Mouse (Mus musculus) hindbrain, postnatal 0 days (tissue): Measurements from ENCODE around the gene Syt5. TPM values are rescaled to one million over a fixed set of nuclear protein-coding genes. Genes with fewer than 3 reads are reported as not detected.

Source experiments
- ATAC-seq: fragments of 200-750 bp; cut with Nextera tagmentation; 2 replicates; pipeline ENCODE4 v1.8.0; 2017; ENCODE audit warnings: mild to moderate bottlenecking, moderate TSS enrichment, moderate library complexity
- DNase-seq: peaks from one replicate; pipeline ENCODE4 v3.0.0-alpha.2; 2015; ENCODE audit warnings: low spot score
- H3K27ac ChIP-seq: fragments of 300-500 bp; sonication (generic); 2 replicates; pipeline ENCODE4 v1.5.1; 2014; ENCODE audit warnings: mild to moderate bottlenecking
- H3K27me3 ChIP-seq: fragments of 300-500 bp; sonication (generic); 2 replicates; pipeline ENCODE4 v1.6.1; 2014; ENCODE audit warnings: low read length, mixed read lengths; ENCODE audit not compliant: insufficient read depth
- H3K36me3 ChIP-seq: fragments of 300-500 bp; sonication (generic); 2 replicates; pipeline ENCODE4 v1.6.1; 2014; ENCODE audit warnings: low read length, mixed read lengths; ENCODE audit not compliant: insufficient read depth
- H3K4me1 ChIP-seq: fragments of 300-500 bp; sonication (generic); 2 replicates; pipeline ENCODE4 v1.6.1; 2014; ENCODE audit warnings: antibody characterized with exemption, low read length, mixed read lengths; ENCODE audit not compliant: insufficient read depth
- H3K4me2 ChIP-seq: fragments of 300-500 bp; sonication (generic); 2 replicates; pipeline ENCODE4 v1.6.1; 2014; ENCODE audit warnings: low read depth, mild to moderate bottlenecking, low read length, moderate library complexity, mixed read lengths
- H3K4me3 ChIP-seq: fragments of 300-500 bp; sonication (generic); 2 replicates; pipeline ENCODE4 v1.5.1; 2014; ENCODE audit warnings: low read length
- H3K9ac ChIP-seq: fragments of 300-500 bp; sonication (generic); replicated peaks from 2 replicates; pipeline ENCODE4 v1.6.1; 2014; ENCODE audit warnings: mild to moderate bottlenecking, low read length, moderate library complexity, mixed read lengths
- H3K9me3 ChIP-seq: fragments of 300-500 bp; sonication (generic); 2 replicates; pipeline ENCODE4 v1.6.1; 2016; ENCODE audit warnings: low read length, mixed read lengths
- CTCF ChIP-seq: IDR thresholded peaks from 2 replicates; pipeline ENCODE4 v1.5.1; 2016; ENCODE audit warnings: antibody characterized with exemption, control low read depth, low read depth
- WGBS: fragments of 180-500 bp; shearing (Covaris S2); extraction: QIAGEN DNeasy Blood & Tissue Kit; methylation state at CpG from one replicate; pipeline ENCODE4 v1.1.7; 2014; 5-methylcytosine and 5-hydroxymethylcytosine counted together
- polyA plus RNA-seq: library from polyadenylated mRNA; unstranded; fragments of >200 nt; fragmentation: Nextera tagmentation; extraction: Ambion mirVana; gene quantifications from 2 replicates; pipeline ENCODE4 v1.2.1, GENCODE M21; 2015
- total RNA-seq: library from RNA; depleted of rRNA; stranded (reverse); fragments of >200 nt; gene quantifications from 2 replicates; pipeline ENCODE4 v1.2.3, GENCODE M21; 2014

Gene Syt5
- total and polyA plus RNA-seq, 2 experiments from 2014 or later = 83.7 to 103 TPM

DNA sequence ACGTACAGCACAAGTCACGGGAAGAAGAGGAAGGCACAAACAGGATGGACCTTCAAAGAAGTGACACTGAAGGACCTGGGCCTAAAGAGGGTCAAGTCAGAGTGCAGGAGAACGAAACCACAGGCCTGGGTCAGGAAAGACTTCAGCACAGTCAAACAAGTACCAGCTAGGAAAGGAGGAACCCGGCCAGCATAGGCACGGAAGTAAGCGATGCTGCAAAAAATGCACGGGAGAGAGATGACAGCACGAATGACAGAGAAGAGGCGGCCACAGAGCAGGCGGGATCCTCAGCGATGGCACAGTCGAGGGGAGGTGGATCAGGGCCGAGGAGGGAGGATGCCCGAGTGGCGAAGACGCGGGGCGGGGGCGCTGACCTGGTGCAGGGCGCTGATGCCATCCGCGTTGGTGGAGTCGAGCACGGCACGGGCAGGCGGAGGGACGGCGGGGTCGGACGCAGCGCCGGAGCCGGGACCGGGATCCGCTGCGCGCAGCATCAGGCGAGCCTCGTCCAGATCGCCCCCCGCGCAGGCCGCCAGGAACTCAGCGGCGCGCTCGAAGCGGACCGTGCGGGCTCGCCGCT, 46.4 kb downstream of the Syt5 start:
- peaks cover 30% of the 10 kb centered on the region for H3K4me1 ChIP-seq
- WGBS = under 1% methylated on average over 37 of the region's 52 CpGs
- H3K4me3 ChIP-seq = peak overlapping the region; percentile 92
- no peak for TF ChIP-seq CTCF
- ATAC-seq (peak; percentile 61), DNase-seq (peak; percentile 47)
- peak overlapping the region; percentile 92 for H3K27ac ChIP-seq
- no peaks in the 10 kb centered on the region; the same call in 1 of the 2 replicates for H3K36me3 ChIP-seq
- peak overlapping the region; percentile 96 for H3K9ac ChIP-seq
- peak overlapping the region; percentile 91 for H3K4me2 ChIP-seq
- no peaks in the 10 kb centered on the region for H3K9me3 ChIP-seq
- no peaks in the 10 kb centered on the region for H3K27me3 ChIP-seq

DNA sequence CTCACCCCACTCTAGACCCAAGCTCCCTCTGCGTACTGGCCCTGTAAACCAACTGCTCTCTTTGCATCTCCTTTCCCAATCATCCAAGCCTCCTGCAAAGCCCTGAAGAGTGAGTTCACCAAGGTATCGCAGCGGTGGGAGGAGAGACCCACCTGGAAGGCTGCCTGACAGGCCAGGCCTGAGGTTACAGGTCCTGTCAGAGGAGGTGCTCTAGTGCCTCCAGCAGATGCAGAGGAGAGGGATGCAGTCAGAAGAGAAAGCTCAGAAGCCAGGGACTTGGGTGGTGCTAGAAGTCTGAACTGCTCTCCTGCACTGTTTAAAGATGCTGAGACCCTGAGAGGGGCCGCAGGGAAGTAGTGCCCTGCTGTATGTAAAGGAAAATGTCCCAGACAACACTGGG, 48.3 kb downstream of the Syt5 start:
- peaks cover 3% of the 10 kb centered on the region; the same call in 1 of the 2 replicates for H3K36me3 ChIP-seq
- no peak overlapping the region for H3K4me3 ChIP-seq
- 85% methylated on average over 4 of the region's 4 CpGs for WGBS
- no peak overlapping the region for H3K9ac ChIP-seq
- H3K4me1 ChIP-seq = peaks cover 30% of the 10 kb centered on the region
- no peak for TF ChIP-seq CTCF
- H3K4me2 ChIP-seq = peak overlapping the region; percentile 91
- ATAC-seq (no peak), DNase-seq (no peak)
- no peaks in the 10 kb centered on the region for H3K9me3 ChIP-seq
- H3K27ac ChIP-seq = no peak overlapping the region
- no peaks in the 10 kb centered on the region for H3K27me3 ChIP-seq

DNA sequence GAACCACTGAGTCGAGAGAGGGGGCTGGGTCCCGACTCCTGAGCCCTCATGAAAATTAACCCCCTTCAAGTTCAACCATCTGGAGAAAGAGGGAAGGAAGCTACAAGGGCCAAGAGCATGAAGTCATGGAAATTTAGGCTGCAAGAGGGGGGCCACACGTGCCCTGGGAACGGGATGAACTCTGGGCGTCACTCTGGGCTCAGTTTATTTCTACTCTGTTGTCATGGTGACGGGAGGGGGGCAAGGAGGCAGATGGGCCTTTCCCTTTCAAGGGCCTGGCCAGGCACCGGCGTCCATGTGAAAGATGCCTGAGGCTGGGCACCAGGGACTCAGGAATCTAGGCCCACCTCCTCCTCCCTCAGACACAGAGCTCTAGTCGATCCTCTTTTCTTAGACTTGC, 49.1 kb downstream of the Syt5 start:
- Histone ChIP-seq H3K4me3 (no peak overlapping the region), H3K27ac (0 out of 2 replicates have a peak overlapping the region, but pooled peaks have one; percentile 32), H3K27me3 (no peaks in the 10 kb centered on the region), H3K36me3 (peaks cover 8% of the 10 kb centered on the region; the same call in 1 of the 2 replicates), H3K4me2 (peak overlapping the region; percentile 91), H3K4me1 (peaks cover 30% of the 10 kb centered on the region), H3K9me3 (no peaks in the 10 kb centered on the region), H3K9ac (no peak overlapping the region)
- DNase-seq = peak; percentile 75
- ATAC-seq = peak; percentile 19; the same call in 1 of the 2 replicates
- TF ChIP-seq CTCF = no peak
- 9% methylated on average over 9 of the region's 9 CpGs for WGBS

DNA sequence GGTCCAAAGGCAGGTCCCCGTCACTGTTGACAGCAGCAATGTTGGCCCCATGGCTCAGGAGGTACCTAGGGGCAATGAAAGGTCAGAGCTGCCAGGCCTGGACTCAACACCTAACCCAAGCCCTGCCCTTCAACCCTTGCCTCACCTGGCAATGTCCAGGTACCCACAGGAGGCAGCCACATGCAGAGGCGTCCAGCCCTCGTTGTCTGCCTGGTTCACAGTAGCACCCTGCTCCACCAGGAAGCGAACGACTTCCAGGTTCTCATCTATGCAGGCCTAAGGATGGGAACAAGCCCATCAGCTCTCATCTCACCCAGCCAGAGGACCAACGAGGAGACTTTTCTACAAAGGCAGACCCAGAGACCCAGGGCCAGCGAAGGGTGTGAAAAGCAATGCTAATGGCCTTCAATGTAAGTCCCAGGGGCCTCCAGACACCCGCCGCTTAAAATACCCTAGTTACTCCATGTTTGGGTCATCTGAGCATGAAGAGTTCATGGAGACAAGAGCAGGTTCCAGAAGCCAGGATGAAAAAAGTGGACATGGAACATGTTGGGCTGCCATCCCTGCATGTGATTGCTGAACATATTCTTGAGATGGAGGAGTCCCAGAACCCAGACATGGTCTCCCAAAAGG, 50.0 kb downstream of the Syt5 start:
- Histone ChIP-seq H3K9me3 (no peaks in the 10 kb centered on the region), H3K36me3 (peaks cover 8% of the 10 kb centered on the region; the same call in 1 of the 2 replicates), H3K4me1 (peaks cover 30% of the 10 kb centered on the region), H3K4me3 (no peak overlapping the region), H3K27me3 (no peaks in the 10 kb centered on the region), H3K27ac (no peak overlapping the region), H3K9ac (no peak overlapping the region), H3K4me2 (peak overlapping the region; percentile 91; the same call in 1 of the 2 replicates)
- TF ChIP-seq CTCF = no peak
- ATAC-seq (no peak), DNase-seq (no peak)
- WGBS = 86% methylated on average over 9 of the region's 9 CpGs

DNA sequence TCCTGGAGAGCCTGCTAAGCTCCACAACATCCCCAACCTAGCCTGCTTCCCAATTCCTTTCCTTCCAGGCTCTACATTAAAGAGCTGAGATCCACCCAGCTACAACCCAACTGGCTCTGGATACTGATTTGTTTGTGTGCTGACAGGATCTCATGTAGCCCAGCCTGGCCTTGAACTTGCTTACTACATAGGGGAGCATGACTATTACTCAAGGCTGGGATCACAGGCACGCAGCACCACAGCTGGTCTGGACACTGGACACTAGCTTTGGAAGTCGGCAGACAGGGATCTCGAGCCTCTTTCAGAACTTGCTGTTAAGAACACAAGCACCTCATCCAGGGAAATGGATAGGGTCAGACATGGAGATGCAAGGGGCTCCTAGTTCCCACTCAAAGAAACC, 50.9 kb downstream of the Syt5 start:
- WGBS = 94% methylated on average over 3 of the region's 3 CpGs
- TF ChIP-seq CTCF = no peak
- Histone ChIP-seq H3K4me1 (peaks cover 30% of the 10 kb centered on the region), H3K36me3 (peaks cover 8% of the 10 kb centered on the region; the same call in 1 of the 2 replicates), H3K9ac (no peak overlapping the region), H3K4me2 (no peak overlapping the region), H3K27me3 (no peaks in the 10 kb centered on the region), H3K27ac (no peak overlapping the region), H3K4me3 (no peak overlapping the region), H3K9me3 (no peaks in the 10 kb centered on the region)
- DNase-seq (no peak), ATAC-seq (no peak)

- H3K27me3 ChIP-seq = no peaks in the 10 kb centered on the region
Observed at GRCm38 (mm10) chr7:4493991-4494390, 53.4 kb downstream of the Syt5 start.

More at GRCm38 (mm10) chr7:4493991-4494390, 53.4 kb downstream of the Syt5 start:
- ATAC-seq (no peak), DNase-seq (no peak)
- no peak for TF ChIP-seq CTCF
- Histone ChIP-seq H3K9ac (no peak overlapping the region), H3K4me2 (no peak overlapping the region), H3K9me3 (no peaks in the 10 kb centered on the region), H3K4me1 (peaks cover 12% of the 10 kb centered on the region), H3K4me3 (no peak overlapping the region), H3K36me3 (peaks cover 16% of the 10 kb centered on the region), H3K27ac (no peak overlapping the region)
- 85% methylated on average over 1 of the region's 1 CpGs for WGBS
